Mouse (Mus musculus): Measurements from ENCODE around the gene Gm7247. TPM values are rescaled to one million over a fixed set of nuclear protein-coding genes. Genes with fewer than 3 reads are reported as not detected.
"Not testable (repeated sequence)": the region's sequence is repeated elsewhere in the genome, so short reads cannot be mapped to it uniquely, and the experiment has no call there.

Gm7247 gene
- polyA plus RNA-seq, 1 experiment from 2014 or later: not detected

DNA sequence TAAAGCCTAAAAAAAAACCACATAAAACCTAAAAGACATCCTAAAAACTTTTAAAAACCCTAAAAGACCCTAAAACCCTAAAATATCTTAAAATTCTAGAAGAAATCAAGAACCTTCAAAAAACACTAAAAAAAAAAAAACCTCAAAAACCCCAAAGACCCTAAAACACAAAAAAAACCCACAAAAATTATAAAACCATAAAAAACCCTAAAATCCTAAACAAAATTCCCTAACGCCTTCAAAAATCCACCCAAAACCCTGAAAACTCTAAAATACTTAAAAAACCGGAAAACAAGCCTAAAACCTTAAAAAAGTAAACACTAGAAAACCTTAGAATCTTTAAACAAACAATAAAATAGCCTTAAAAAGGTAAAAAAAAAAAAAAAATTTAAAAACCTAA, 136.4 kb downstream of the Gm7247 start:
- no peak overlapping the region for H3K4me3 ChIP-seq (replicated peaks)
- H3K36me3 ChIP-seq: no peaks in the 10 kb centered on the region
- 90% methylated on average over 2 of the region's 2 CpGs for WGBS
- no peaks in the 10 kb centered on the region for H3K27me3 ChIP-seq
- H3K9me3 ChIP-seq: no peaks in the 10 kb centered on the region
- no peaks in the 10 kb centered on the region for H3K4me1 ChIP-seq (replicated peaks)
- ATAC-seq (ENCODE audit: insufficient number of reproducible peaks, insufficient read depth, low FRiP score, low TSS enrichment, low read depth): no peak
- H3K27ac ChIP-seq: no peak overlapping the region
- H3K9ac ChIP-seq (replicated peaks): no peak overlapping the region
- no peak overlapping the region for H3K4me2 ChIP-seq

DNA sequence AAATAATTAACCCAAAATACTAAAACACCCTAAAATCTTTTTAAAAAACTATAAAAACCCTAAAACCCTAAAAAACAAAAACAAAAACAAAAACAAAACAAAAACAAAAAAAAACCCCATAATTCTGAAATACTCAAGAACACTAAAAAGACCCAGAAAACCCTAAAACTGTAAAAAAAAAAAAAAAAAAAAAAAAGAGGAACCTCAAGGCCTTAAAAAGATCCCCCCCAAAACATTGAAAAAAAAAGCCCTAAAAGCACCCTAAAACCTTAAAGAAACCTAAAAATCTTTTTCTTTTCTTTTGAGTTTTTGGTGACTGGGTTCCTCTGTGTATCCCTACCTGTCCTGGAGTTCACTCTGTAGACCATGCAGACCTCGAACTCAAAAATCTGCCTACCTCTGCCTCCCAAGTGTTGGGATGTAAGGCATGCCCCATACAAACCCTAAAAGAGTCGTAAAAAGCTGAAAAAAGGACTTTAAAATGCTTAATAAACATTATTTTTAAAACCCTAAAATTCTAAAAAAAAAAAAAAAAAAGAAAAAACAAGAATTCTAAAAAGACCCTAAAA, 138.2 kb downstream of the Gm7247 start:
- Histone ChIP-seq H3K4me3 (replicated peaks) (no peak overlapping the region), H3K4me1 (replicated peaks) (no peaks in the 10 kb centered on the region), H3K27ac (no peak overlapping the region), H3K9ac (replicated peaks) (no peak overlapping the region), H3K36me3 (no peaks in the 10 kb centered on the region), H3K9me3 (no peaks in the 10 kb centered on the region), H3K27me3 (no peaks in the 10 kb centered on the region), H3K4me2 (no peak overlapping the region)
- no peak for ATAC-seq (ENCODE audit: insufficient number of reproducible peaks, insufficient read depth, low FRiP score, low TSS enrichment, low read depth)
- 77% methylated on average over 2 of the region's 2 CpGs for WGBS

DNA sequence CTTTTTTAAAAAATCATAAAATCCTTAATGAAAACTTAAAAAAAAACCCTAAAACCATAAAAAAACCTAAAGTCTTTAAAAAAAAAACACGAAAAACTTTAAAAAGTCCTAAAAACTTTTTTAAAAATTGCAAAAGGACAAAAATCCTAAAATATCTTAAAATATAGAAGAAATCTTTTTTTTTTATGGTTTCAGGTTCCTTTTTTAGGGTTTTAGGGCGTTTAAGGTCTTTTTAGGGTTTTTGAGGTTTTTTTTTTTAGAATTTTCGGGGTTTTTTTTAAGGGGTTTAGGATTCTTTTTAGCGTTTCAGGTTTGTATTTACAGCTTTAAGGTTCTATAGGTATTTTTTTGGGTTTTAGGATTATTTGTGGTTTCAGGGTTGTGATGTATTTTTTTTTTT, 138.9 kb downstream of the Gm7247 start:
- H3K27me3 ChIP-seq: no peaks in the 10 kb centered on the region
- 83% methylated on average over 4 of the region's 4 CpGs for WGBS
- no peak for ATAC-seq (ENCODE audit: insufficient number of reproducible peaks, insufficient read depth, low FRiP score, low TSS enrichment, low read depth)

DNA sequence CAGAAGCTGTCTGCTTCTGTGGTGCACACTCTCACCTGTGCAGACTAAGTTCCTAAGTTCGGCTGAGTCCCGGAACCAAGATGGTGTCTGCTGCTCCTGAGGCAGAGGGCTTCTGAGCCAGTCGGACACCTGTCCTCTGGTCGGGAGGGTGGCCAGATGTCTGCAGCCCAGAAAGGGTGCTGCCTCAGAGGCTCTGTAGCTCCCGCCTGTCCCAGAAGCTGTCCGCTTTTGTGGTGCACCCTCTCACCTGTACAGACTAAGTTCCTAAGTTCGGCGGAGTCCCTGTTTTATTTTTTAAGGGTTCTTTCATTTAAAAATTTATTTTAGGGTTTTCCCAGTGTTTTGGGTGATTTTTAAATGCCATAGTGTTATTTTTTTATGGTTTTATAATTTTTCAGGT, 145.9 kb downstream of the Gm7247 start:
- Histone ChIP-seq H3K4me2 (no peak overlapping the region), H3K9ac (replicated peaks) (no peak overlapping the region), H3K4me1 (replicated peaks) (no peaks in the 10 kb centered on the region), H3K9me3 (no peaks in the 10 kb centered on the region), H3K27me3 (no peaks in the 10 kb centered on the region), H3K36me3 (no peaks in the 10 kb centered on the region), H3K27ac (no peak overlapping the region), H3K4me3 (replicated peaks) (no peak overlapping the region)
- WGBS: 94% methylated on average over 8 of the region's 8 CpGs
- no peak for ATAC-seq (ENCODE audit: insufficient number of reproducible peaks, insufficient read depth, low FRiP score, low TSS enrichment, low read depth)

More for the DNA sequence above, 138.9 kb downstream of the Gm7247 start:
- Histone ChIP-seq H3K27ac (no peak overlapping the region), H3K9ac (replicated peaks) (no peak overlapping the region), H3K4me3 (replicated peaks) (no peak overlapping the region), H3K4me2 (no peak overlapping the region), H3K36me3 (no peaks in the 10 kb centered on the region), H3K4me1 (replicated peaks) (no peaks in the 10 kb centered on the region), H3K9me3 (no peaks in the 10 kb centered on the region)

DNA sequence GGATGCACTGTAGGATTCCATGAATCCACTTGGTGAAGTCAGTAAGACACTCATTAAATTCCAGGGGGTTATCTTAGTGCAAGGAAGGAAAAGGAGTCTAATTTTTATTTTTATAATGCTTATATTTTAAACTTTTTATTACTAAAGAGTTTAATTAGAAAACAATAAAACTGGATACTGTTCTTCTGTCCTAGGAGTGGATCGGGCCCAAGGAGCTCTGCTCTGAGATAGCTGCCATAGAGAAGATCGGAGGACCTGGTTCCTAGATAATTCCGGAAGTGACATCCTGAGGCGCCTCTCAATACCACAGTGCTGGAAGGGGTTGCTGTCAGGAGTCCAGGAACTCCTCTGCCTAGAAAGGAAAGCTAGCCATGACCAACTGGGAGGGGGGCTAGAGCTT, 190.9 kb downstream of the Gm7247 start, which contains the start of gene Gm5622:
Gene Gm5622 (plus strand): TSS at position 301 of the 400 bp plus-strand sequence.
- H3K36me3 ChIP-seq: no peaks in the 10 kb centered on the region
- WGBS: 93% methylated on average over 4 of the region's 4 CpGs
- H3K27ac ChIP-seq: no peak within 1 kb of the TSS
- H3K4me1 ChIP-seq (replicated peaks): no peaks in the 10 kb centered on the region
- H3K27me3 ChIP-seq: no peaks in the 10 kb centered on the region
- H3K4me2 ChIP-seq: no peak within 1 kb of the TSS
- no peaks in the 10 kb centered on the region for H3K9me3 ChIP-seq
- H3K9ac ChIP-seq (replicated peaks): no peak within 1 kb of the TSS
- no peak for ATAC-seq (ENCODE audit: insufficient number of reproducible peaks, insufficient read depth, low FRiP score, low TSS enrichment, low read depth)
- H3K4me3 ChIP-seq (replicated peaks): no peak within 1 kb of the TSS

DNA sequence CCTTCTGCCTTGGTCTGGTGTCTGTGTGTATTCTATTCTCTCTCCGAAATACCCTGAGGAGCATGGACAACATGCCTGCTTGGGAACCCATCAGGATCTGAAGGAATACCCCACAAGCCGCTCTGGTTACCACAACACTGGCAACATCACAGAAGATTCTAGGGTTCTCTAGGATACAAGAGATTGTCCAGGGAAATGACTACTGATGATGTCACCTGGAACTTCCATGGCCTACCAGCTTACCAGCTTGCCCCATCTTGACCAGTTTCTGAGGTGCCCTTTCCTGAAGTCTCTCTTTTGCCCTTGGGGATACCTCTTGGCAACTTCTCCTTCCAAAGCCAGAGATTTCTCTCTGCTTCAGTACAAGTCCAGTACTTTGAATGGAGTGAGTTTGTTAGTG, 212.4 kb downstream of the Gm7247 start, which contains the start of gene Gm17175:
Gene Gm17175 (minus strand): TSS at position 101 of the 400 bp plus-strand sequence.
- H3K4me1 ChIP-seq (replicated peaks); H3K27ac ChIP-seq; H3K4me2 ChIP-seq; H3K9me3 ChIP-seq; H3K36me3 ChIP-seq; ATAC-seq (ENCODE audit: insufficient number of reproducible peaks, insufficient read depth, low FRiP score, low TSS enrichment, low read depth); H3K4me3 ChIP-seq (replicated peaks); H3K27me3 ChIP-seq; H3K9ac ChIP-seq (replicated peaks): not testable (repeated sequence)
- 96% methylated on average over 2 of the region's 2 CpGs for WGBS

DNA sequence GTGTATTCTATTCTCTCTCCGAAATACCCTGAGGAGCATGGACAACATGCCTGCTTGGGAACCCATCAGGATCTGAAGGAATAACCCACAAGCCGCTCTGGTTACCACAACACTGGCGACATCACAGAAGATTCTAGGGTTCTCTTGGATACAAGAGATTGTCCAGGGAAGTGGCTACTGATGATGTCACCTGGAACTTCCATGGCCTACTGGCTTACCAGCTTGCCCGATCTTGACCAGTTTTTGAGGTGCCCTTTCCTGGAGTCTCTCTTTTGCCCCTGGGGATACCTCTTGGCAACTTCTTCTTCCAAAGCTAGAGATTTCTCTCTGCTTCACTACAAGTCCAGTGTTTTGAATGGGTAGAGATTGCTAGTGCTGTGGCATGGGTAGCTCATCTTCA, 230.5 kb downstream of the Gm7247 start, which contains the start of gene Gm17174:
Gene Gm17174 (minus strand): TSS at position 101 of the 400 bp plus-strand sequence.
- not testable (repeated sequence) for H3K4me3 ChIP-seq (replicated peaks)
- WGBS: 96% methylated on average over 4 of the region's 4 CpGs

DNA sequence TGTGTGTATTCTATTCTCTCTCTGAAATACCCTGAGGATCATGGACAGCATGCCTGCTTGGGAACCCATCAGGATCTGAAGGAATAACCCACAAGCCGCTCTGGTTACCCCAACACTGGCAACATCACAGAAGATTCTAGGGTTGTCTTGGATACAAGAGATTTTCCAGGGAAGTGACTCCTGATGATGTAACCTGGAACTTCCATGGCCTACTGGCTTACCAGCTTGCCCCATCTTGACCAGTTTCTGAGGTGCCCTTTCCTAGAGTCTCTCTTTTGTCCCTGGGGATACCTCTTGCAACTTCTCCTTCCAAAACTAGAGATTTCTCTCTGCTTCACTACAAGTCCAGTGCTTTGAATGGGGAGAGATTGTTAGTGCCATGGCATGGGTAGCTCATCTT, 249.7 kb downstream of the Gm7247 start, which contains the start of gene Gm17078:
Gene Gm17078 (minus strand): TSS at position 101 of the 400 bp plus-strand sequence.
- Histone ChIP-seq H3K4me2 (no peak within 1 kb of the TSS), H3K9ac (replicated peaks) (no peak within 1 kb of the TSS), H3K27ac (no peak within 1 kb of the TSS)

More for the DNA sequence above, 230.5 kb downstream of the Gm7247 start, which contains the start of gene Gm17174:
- ATAC-seq (ENCODE audit: insufficient number of reproducible peaks, insufficient read depth, low FRiP score, low TSS enrichment, low read depth); H3K9me3 ChIP-seq; H3K27me3 ChIP-seq; H3K27ac ChIP-seq; H3K9ac ChIP-seq (replicated peaks); H3K36me3 ChIP-seq; H3K4me2 ChIP-seq; H3K4me1 ChIP-seq (replicated peaks): not testable (repeated sequence)

More for the DNA sequence above, 249.7 kb downstream of the Gm7247 start, which contains the start of gene Gm17078:
- ATAC-seq (ENCODE audit: insufficient number of reproducible peaks, insufficient read depth, low FRiP score, low TSS enrichment, low read depth): no peak
- no peaks in the 10 kb centered on the region for H3K9me3 ChIP-seq
- no peaks in the 10 kb centered on the region for H3K4me1 ChIP-seq (replicated peaks)
- no peak within 1 kb of the TSS for H3K4me3 ChIP-seq (replicated peaks)
- H3K36me3 ChIP-seq: no peaks in the 10 kb centered on the region
- 84% methylated on average over 1 of the region's 1 CpGs for WGBS
- no peaks in the 10 kb centered on the region for H3K27me3 ChIP-seq

Other genes with a start within 250 kb of the Gm7247 start
- gene Eddm3b, start 247.3 kb upstream of the Gm7247 start, polyA plus RNA-seq (2016; fragmentation: Nextera tagmentation; extraction: Ambion mirVana): not detected in 2 replicates
- 0.33 and 0.51 TPM in 2 replicates for gene Rnase6, start 237.8 kb upstream of the Gm7247 start, polyA plus RNA-seq (2016; fragmentation: Nextera tagmentation; extraction: Ambion mirVana)
- gene Rnase1, start 215.0 kb upstream of the Gm7247 start, polyA plus RNA-seq (2016; fragmentation: Nextera tagmentation; extraction: Ambion mirVana): not detected in 2 replicates
- gene Rnase2b, start 199.5 kb upstream of the Gm7247 start, polyA plus RNA-seq (2016; fragmentation: Nextera tagmentation; extraction: Ambion mirVana): not detected in 2 replicates
- gene Ang2, start 162.6 kb upstream of the Gm7247 start, polyA plus RNA-seq (2016; fragmentation: Nextera tagmentation; extraction: Ambion mirVana): not detected in 2 replicates
- gene Ear14, start 158.4 kb upstream of the Gm7247 start, polyA plus RNA-seq (2016; fragmentation: Nextera tagmentation; extraction: Ambion mirVana): not detected in 2 replicates
- gene Rnase2a, start 105.6 kb upstream of the Gm7247 start, polyA plus RNA-seq (2016; fragmentation: Nextera tagmentation; extraction: Ambion mirVana): not detected in 2 replicates
- not detected in 2 replicates for gene Vmn2r88, start 49.1 kb downstream of the Gm7247 start, polyA plus RNA-seq (2016; fragmentation: Nextera tagmentation; extraction: Ambion mirVana)
- not detected in 2 replicates for gene Vmn2r89, start 90.1 kb downstream of the Gm7247 start, polyA plus RNA-seq (2016; fragmentation: Nextera tagmentation; extraction: Ambion mirVana)
- gene Gm5622, start 191.0 kb downstream of the Gm7247 start, polyA plus RNA-seq (2016; fragmentation: Nextera tagmentation; extraction: Ambion mirVana): not detected in 2 replicates
- gene Gm17175, start 212.3 kb downstream of the Gm7247 start, polyA plus RNA-seq (2016; fragmentation: Nextera tagmentation; extraction: Ambion mirVana): not detected in 2 replicates
- gene Gm17174, start 230.4 kb downstream of the Gm7247 start, polyA plus RNA-seq (2016; fragmentation: Nextera tagmentation; extraction: Ambion mirVana): not detected in 2 replicates
- gene Gm17078, start 249.6 kb downstream of the Gm7247 start, polyA plus RNA-seq (2016; fragmentation: Nextera tagmentation; extraction: Ambion mirVana): not detected in 2 replicates